Mouse (Mus musculus) thymus, postnatal 10 days (tissue): ENCODE results near the gene Inhbc.
A peak's percentile ranks its signal among the peaks of the same experiment; 100 is the strongest.
"Not testable (repeated sequence)": the region's sequence is repeated elsewhere in the genome, so short reads cannot be mapped to it uniquely, and the experiment has no call there.

Experiments
- DNase-seq, 2 experiments: peaks; one replicate each; pipeline ENCODE4 v3.0.0; 2021; ENCODE audit warnings: low spot score in 2 of 2

The Inhbc gene

DNA sequence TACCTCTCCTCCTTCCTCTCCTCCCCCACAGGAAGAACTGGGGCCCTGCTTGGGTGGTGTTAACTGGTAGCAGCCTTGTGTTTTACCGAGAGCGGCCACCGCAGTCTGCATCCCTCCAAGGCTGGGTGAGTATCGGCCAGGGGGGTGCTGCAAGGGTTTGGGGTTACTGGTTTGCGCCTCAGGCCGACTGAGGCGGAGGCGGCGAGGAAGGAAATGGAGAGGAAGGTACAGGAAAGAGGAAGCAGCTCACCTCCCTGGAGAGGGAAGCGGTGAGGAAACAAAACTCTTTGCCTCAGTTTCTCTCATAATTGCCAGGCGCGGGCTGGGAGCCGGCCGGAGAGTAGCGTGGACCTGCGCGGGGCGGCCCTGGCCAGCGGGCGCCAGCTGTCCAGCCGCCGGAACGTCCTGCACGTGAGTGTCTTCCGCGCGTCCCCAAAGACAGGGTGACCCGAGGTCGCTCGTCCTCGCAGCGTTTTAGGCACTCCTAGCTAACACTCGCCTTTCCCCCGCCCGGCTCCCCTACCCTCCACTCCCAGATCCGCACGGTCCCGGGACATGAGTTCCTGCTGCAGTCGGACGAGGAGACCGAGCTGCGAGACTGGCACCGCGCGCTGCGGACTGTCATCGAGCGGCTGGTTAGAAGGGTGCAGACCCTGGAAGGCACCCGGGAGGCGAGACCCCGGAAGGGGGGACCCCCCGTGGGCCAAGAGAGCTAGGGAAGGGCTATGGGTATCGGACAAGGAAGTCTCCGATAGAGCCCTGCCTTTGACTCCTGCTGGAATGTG lies 44.0 kb downstream of the Inhbc start:
- peak; percentile 56 to 59 for DNase-seq

DNA sequence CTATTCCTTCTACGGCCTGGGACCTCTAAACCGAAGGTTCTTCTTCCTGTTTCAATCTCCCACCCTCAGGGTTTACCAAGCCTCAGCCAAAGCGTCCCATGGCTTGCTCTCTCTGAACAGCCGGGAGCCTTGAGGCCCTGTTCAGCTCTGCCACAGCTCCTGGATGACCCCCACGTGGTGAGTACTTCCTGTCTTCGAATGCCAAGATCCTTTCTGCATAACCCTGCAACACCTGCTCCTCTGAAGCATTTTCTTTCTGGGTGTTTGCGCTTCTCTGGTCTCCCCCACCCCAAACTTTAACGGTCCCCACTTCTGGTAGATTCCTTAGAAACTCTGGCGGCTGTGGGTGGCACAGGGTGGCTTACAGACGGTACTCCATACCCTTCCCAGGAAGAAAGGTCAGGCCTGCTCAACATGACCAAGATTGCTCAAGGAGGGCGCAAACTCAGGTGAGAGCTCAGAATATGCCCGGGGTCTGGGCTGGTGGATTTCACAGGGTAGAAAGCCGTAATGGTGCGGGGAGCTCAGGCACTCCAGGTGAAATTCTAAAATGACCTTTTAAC lies 44.7 kb downstream of the Inhbc start:
- peak; percentile 68 to 76 for DNase-seq

DNA sequence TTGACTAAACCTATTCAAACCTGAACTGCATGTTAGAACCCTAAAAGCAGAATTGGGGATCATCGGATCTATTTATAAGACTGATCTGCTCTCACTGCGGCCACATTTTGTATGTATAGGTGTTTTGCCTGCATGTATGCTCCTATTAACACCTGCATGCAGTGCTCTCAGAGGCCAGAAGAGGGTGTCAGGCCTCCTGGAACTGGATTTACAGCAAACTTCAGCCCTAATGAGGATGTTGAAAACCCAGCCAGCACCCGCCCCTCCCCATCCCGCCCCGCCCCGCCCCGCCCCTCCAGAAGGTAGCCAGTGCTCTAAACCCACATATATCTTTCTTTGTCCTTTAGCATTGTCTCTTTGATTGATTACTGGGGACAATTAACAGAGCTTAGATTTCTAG lies 45.7 kb downstream of the Inhbc start:
- DNase-seq: peak; percentile 80 to 82

DNA sequence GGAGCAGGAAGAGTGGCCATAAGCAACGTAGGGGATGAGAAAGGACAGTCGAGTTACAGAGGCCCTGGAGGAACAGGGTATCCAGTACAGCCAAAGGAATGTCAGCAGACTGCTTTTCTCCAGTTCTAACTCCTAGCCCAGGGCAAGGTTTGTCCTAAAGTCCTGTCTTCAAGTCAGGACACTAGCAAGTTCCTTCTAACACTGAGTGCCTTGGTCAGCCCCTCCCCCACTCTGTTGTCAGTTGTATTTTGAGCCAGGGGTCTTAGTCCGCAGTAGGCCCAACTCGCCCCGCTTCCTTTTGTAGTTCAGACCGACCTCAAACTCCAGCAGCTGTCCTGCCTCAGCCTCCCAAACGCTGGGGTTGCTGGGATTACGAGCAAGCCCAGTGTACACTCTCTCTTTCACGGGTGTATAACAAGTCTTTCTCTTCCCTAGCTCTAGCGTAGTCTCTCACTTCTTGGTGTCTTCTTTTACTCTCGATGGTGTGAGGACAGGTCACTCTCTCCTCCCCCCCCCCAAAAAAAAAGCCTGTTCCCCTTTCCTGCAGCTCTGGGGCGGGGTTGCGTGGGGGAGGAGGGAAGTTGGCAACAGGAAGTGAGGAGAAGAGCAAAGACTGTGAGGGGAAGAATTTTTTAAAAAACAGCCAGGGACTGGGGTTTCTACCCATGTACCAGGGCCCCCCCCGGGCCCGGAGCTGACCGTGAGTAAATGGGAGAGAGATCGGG lies 46.9 kb downstream of the Inhbc start:
- DNase-seq: peak in 1 of 2 experiments; percentile 51

DNA sequence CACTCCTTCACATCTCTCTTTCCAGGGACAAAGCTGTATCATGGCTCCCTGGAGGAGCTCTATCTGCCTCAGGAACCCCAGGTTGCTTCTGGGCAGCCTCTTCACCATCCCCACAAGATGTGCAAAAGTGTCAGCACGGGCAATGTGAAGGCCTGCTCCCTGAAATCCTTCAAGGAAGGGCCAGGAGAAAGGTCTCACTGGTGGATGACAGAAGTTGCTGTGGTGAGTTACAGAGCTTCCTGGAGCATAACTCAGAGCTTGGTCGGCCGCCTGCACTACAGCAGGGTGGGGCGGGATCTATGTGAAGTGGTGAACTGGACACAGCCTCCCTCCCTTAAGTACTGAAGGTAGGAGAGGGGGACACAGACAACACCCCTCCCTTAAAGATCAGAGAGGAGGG lies 47.6 kb downstream of the Inhbc start:
- DNase-seq: no peak

DNA sequence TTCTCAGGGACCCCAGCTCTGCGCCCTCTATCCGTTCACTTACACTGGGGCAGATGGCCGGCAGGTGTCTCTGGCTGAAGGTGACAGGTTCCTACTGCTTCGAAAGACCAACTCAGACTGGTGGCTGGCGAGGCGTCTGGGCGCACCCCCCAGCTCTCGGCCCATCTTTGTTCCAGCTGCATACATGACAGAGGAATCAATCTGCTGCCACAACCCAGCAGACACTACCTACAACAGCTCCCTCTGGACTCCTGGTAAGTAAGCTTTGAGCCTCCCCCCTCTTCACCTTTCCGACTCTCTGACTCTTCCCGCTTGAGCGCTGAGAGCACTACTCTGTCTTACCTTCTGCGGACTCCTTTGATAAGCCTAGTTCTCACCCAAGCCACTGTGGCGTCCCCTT lies 48.1 kb downstream of the Inhbc start:
- no peak for DNase-seq

DNA sequence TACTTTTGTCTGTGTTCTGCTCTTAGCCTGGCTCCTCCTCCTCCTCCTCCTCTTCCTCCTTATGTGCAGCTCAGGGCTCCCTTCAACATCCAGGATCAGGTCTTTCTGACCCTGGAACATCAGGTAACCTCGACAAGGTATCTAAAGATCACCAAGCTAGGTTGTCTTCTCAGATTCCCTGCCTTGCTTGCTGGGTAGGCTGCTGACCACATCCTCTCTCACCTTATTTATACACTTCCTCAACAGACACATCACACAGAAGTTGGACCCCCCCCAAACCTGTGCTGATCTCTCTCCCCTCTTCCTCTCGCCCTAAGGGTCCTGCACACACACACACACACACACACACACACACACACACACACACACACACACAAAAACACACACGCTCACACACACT lies 48.6 kb downstream of the Inhbc start, which contains the start of gene Arhgap9:
Gene Arhgap9 (plus strand): TSS at position 344 of the 400 bp plus-strand sequence.
- DNase-seq: peak in 1 of 2 experiments; percentile 49

DNA sequence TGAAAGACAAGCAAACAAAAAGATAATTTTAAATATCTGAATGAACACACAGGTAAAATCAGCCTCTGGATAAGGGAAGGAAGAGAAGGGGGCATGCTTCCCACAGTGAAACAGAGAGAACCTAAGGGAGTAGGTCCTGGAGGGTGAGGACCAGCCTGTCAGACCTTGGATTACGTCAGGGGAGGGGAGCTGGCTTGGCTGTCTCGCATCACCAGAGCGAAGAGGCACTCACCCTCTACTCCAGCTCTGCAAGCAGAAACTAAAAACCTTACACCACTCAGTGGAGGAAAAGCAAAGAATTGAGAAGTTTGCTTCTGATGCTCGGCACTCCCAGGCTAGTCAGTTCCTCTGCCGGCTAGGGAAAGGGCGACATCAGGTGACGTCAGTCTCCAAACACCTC lies 50.3 kb downstream of the Inhbc start:
- DNase-seq: no peak

DNA sequence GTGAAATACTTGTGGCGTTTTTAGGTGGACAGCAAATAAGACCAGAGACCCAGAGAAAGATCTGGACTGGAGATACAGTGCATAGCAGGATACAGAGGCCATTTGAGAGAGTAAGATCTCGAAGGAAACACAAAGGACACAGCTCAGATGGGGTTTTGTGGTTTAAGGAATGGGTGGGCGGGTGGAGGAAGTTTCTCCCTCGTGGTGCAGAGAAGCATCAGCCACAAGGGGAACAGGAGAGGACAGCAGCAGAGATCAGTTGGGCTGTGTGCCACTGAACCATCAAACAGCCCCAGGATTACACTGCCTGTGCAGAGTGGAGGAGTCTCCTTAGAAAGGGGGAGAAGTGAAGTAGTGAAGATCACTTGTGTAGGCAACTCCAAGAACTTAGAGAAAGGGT lies 52.2 kb downstream of the Inhbc start:
- DNase-seq: no peak

DNA sequence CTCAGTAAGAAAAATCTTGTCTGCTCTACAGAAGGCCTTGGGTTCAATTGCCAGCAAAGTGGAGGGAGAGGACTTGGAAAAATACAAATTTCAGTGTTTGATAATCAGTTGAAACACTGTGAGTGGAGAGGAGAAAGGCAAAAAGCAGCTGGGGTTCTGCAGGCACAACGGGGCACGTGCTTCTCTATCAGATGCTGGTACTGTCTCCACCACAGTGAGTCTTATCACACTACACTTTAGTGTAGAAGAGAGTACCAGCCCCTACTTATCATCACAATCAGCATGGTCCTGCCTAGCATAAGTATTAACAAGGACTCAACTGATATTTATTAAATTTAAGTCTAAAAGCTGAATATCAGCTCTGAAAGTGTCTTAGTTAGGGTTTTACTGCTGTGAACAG lies 53.0 kb downstream of the Inhbc start:
- no peak for DNase-seq

DNA sequence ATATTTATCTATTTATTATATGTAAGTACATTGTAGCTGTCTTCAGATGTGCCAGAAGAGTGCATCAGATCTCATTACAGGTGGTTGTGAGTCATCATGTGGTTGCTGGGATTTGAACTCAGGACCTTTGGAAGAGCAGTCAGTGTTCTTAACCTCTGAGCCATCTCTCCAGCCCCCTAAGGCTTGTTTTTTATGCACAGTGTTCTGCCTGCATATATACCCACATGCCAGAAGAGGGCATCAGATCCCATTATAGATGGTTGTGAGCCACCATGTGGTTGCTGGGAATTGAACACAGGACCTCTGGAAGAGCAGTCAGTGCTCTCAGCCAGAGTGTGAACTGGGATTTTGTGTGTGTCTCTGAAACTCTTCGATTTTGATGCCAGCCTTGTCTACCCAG lies 55.3 kb downstream of the Inhbc start:
- not testable (repeated sequence) for DNase-seq

DNA sequence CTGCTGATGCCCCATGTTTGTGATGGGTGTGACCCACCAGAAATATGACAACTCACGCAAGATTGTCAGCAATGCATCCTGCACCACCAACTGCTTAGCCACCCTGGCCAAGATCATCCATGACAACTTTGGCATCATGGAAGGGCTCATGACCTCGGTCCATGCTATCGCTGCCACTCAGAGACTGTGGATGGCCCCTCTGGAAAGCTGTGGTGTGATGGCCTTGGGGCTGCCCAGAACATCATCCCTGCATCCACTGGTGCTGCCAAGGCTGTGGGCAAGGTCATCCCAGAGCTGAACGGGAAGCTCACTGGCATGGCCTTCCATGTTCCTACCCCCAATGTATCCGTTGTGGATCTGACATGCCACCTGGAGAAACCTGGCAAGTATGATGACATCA lies 56.7 kb downstream of the Inhbc start:
- not testable (repeated sequence) for DNase-seq

DNA sequence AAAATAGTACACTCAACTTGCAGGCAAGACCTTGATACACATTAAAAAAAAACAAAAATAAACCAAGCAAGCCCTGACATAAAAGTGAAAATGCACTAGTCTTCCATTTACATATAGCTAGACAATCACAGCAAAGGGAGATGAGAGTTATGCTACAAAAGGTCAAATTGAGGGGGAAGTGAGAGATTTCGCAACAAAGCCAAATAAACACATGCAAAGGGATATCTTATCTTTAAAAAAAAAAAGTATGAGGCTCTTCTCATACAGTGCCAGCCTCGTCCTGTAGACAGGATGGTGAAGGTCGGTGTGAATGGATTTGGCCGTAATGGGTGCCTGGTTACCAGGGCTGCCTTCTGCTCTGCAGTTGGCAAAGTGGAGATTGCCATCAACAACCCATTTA lies 57.4 kb downstream of the Inhbc start:
- DNase-seq: no peak

DNA sequence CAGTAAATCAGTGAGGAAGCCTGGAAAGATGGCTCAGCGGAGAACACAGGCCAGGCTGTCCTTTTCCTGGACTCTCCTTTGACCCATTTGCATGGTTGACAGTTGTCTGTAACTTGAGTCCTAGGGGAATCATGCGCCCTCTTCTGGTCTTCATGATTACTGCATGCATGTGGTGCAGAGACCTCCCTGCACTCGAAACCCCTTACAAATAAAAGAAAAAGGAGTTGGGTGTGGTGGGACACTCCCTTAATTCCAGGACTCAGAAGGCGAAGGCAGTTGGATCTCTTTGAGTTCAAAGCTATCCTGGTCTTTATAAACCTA lies 57.9 kb downstream of the Inhbc start:
- DNase-seq: peak; percentile 81 to 87

DNA sequence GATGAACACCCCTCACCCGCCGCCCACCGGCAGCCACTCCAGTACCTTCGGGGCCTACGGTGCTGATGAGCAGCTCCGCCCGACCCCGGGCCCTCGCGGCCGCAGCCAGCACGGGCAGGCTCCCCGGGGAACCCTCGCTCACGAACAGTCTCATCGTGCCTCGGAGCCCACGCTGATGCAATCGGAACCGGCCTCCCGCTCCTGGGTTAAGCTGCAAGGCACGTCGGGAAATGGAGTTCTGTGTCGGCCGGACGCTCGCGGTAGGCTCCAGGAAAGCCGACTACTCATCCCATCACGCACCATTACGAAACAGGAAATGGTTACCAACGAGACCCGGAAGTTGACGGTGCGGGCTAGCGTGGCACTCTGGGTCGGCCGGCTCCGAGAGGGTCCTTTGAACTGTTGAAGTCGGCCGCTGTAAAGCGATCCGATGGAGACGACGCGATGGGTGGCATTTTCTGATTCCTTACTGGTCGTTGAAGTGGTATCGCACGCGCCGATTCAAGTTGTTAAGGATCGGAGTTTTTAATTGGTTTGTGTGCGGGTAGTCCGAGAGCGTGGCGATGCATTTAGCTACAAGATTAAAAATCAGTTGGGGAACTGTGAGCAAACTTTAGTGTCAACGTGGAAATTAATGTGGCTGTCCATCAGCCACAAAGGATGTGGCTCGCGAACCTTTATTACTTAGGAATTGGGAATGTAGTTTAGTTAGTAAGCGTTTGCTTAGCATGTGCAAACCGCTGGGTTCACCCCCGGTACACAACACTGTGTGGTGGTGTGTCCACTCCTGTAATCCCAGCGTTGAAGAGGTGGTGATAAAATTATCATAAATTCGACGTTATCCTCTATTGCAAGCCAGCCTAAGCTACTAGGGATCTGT lies 58.5 kb downstream of the Inhbc start, which contains the start of gene Mars:
Gene Mars (minus strand): TSS at position 311 of the 880 bp plus-strand sequence.
- peak; percentile 88 to 89 for DNase-seq

DNA sequence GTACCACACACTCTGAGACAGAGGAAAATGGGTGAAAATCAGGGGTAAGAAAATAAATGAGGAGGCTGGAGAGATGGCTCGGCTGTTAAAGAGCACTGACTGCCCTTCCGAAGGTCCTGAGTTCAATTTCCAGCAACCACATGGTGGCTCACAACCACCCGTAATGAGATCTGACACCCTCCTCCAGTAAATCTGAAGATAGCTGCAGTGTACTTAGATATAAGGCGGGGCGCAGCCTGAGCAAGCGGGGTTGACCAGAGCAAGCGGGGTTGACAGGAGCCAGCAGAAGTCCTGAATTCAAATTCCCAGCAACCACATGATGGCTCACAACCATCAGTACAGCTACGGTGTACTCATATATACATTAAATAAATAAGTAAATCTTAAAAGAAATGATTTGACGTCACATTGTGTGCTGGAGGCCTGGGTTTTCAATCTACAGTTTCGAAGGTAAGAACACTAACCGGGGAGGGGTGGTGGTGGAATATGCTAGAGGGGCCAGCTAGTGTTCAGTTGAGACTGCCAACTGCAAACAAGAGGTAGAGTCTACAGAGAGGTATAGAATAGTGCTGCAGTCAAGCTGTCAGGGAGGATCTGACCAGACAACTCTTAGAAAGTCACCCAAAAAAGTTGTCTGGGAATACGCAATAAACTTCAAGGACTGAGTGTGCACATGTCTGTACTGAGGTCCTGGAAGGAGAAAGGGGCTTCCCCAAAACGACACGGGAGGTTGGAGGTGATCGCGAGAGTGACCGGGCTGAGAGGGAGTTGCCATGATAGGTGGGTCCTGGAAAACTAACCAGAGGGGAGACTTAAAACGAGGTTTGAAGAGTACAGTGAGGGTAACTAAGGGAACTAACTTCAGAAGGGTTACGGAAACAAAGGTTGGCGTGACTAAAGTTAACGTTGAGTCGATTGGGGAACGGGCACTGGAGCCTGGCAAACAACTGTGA lies 59.4 kb downstream of the Inhbc start:
- no peak for DNase-seq

DNA sequence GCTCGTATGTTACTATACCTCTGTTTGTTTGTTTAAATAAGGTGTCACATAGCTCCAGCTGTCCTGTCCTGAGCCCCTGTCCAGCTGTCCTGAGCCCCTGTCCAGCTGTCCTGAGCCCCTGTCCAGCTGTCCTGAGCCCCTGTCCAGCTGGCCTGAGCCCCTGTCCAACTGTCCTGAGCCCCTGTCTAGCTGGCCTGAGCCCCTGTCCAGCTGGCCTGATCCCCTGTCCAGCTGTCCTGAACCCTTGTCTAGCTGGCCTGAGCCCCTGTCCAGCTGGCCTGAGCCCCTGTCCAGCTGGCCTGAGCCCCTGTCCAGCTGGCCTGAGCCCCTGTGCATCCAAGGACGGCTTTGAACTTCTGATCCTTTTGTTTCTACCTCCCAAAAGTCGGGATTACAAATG lies 61.1 kb downstream of the Inhbc start:
- not testable (repeated sequence) for DNase-seq
